Mouse (Mus musculus): ENCODE data around the gene Scamp4. TPM values are rescaled to one million over a fixed set of nuclear protein-coding genes. Genes with fewer than 3 reads are reported as not detected.
"Not testable (repeated sequence)": the region's sequence is repeated elsewhere in the genome, so short reads cannot be mapped to it uniquely, and the experiment has no call there.

Scamp4 gene
- polyA plus RNA-seq, 1 experiment from 2014 or later = 50.4 TPM

DNA sequence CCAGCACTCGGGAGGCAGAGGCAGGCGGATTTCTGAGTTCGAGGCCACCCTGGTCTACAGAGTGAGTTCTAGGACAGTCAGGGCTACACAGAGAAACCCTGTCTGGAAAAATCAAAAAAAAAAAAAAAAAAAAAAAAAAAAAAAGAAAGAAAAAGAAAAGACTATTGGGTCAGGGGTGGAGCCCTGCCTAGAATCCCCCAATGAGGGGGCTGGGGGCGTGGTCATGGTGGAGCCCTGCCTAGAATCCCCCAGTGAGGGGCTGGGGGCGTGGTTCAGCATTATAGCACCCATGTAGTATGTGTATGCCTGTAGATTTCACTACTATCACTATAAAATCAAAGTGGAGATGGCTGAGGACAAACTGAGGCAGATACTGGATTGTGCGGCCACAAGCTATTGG, 47.2 kb downstream of the Scamp4 start:
- DNase-seq (ENCODE audit: low spot score) = not testable (repeated sequence)

DNA sequence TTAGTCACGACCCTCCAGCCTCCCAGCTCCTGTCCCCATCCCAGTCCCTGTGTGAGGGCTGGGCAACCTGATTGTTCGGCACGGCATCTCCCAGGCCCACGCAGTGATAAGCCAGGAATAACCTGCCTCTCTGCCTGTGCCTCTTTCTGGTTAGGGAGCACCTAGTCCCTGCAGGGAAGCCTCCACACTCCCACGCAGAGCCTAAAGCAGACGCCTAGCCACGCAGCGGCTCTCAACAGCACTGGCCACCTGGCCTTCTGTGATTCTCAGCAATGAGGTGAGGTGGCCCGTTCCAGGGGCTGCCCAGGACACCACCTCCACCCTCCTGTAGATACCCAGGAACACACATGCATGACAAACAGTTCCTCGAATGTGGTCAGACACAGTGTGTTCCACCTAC, 47.7 kb downstream of the Scamp4 start:
- no peak for DNase-seq (ENCODE audit: low spot score)

- DNase-seq (ENCODE audit: low spot score) = no peak
These were observed 50.6 kb downstream of the Scamp4 start for GRCm38 (mm10) chr10:80653156-80653720.

DNA sequence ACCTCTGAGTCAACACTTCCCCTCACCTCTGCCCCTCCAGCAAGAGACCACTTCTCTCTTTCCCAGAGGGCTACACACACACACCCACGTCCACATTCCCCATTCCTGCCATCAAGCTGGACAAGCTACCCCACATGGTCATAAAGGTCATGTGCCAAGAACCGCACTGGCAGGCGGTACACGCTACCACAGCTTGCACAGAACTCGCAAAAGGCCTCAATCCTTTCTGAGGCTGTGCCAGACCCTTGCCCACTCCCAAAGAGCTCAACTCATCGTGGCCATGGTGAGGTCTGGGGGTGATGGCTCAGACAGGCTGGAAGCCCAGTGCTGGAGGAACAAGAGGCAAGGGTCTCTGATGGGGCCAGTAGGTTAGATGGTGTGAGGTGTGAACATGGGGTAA, 52.2 kb downstream of the Scamp4 start:
- no peak for DNase-seq (ENCODE audit: low spot score)

DNA sequence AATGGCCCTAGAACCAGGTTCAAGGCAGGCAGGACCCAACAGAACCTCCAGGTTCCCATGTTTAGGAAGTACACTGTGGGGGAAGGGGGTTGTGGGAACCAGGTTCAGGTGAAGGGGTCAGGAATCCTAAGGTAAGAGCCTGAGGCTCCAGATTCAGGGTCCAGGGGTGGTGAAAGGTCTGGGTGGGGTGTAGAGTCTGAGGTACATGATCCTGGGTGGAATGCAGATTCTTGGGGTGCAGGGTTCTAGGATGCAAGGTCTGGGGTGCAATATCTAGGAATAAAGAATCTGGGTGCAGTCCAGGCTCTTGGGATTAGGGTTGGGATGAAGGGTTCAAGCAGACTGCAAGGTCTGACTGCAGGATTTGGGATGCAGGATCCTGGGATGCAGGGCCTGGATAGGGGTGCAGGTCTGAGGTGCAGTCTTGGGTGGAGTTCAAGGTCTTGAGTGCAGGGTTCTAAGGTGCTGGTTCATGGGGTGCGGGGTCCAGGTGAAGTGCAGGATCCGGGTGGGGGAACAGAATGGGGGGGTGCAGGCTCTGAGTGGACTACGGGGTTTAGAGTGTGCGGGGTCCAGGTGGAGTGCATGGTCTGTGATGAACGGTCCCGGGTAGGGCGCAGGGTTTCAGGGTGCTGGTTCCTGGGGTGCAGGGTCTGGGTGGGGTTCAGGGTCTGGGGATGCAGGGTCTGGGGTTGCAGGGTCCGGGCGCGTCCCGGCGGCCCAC, 52.9 kb downstream of the Scamp4 start:
- DNase-seq (ENCODE audit: low spot score) = no peak

- DNase-seq (ENCODE audit: low spot score) = peak; percentile 94
These were observed 53.6 kb downstream of the Scamp4 start for GRCm38 (mm10) chr10:80656130-80656862.

- no peak for DNase-seq (ENCODE audit: low spot score)
These were observed 54.4 kb downstream of the Scamp4 start, which contains the start of gene Btbd2 for GRCm38 (mm10) chr10:80656863-80657623. Btbd2 (minus strand) TSS chr10:80657071.

DNA sequence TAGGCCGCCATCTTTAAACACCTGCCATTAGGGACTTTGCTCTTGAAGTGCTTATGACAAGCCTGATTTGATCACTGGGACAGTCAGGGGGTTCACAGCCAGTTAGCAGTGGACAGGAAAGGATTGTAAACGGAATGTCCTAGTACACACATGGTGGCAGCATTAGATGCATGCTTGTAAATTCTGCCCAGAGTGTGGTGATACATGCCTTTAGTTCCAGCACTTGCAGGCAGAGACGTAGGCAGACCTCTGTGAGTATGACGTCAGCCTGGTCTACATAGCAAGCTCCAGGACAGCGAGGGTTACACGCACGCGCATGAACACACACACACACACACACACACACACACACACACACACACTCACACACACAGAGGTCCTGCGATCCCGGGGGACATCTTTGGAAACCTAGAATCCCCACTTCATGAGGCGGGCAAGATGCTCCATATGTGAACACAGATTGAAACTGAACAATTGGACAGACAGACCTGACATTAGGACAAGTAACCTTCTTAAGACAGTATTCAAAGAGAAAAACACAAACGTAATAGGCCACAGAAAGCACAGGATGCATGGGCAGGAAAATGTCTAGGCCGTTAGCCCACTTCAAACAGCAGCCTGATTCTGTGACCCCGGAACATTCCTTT, 55.6 kb downstream of the Scamp4 start:
- DNase-seq (ENCODE audit: low spot score) = peak; percentile 52

GRCm38 (mm10) chr10:80658841-80659202, 56.1 kb downstream of the Scamp4 start:
- peak; percentile 60 for DNase-seq (ENCODE audit: low spot score)

GRCm38 (mm10) chr10:80659213-80659612, 56.5 kb downstream of the Scamp4 start:
- peak; percentile 72 for DNase-seq (ENCODE audit: low spot score)

DNA sequence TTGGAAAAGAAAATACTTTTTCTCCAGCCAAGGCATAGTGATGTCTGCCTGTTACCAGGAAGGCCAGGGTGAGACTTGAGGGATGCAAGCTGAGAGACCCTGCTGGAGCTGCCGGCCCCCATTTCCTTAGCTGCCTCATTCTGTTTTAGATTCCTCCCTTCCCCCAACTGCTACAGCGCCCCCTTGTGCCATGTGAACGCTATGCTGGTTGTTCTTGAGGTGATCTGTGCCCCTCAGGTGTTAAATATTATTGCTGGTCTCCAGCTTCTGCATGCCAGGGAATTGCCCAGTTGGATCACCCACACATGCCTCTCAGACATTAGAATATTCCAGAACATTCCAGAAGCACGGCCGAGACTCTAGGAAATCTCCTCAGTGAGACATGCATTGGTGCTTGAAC, 58.5 kb downstream of the Scamp4 start:
- peak; percentile 83 for DNase-seq (ENCODE audit: low spot score)

DNA sequence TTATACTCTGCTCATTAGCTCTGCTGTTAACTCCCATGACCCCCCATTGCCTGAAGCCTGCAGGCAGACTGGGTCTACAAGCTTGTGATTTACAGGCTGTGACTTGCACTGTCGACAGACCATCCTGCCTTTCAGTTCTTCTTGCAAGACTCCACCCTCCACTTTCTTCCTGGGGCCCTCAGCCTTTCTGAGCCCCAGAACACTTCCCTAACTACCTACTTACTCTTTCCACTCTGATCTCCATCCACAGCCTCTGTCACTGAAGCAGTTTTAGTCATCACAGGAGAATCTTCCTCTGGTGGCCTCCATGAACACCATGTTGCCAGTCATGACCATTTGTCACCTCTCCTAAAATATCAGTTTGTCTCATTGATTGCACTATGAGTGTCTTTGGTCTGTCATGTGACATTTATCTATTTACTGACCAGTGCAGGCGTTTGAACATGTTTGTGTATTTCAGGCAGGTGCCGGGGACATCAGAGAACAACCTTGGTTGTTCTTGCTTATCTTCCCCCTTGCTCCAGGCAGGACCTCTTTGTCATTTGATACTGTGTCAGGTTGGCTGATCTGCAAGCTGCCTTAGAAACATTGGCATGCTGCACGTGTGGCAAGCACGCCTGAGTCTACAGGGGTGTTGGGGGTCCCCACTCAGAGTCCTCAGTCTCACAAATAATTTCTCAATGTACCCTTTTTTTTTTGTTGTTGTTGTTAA, 61.0 kb downstream of the Scamp4 start:
- DNase-seq (ENCODE audit: low spot score) = peak; percentile 30

DNA sequence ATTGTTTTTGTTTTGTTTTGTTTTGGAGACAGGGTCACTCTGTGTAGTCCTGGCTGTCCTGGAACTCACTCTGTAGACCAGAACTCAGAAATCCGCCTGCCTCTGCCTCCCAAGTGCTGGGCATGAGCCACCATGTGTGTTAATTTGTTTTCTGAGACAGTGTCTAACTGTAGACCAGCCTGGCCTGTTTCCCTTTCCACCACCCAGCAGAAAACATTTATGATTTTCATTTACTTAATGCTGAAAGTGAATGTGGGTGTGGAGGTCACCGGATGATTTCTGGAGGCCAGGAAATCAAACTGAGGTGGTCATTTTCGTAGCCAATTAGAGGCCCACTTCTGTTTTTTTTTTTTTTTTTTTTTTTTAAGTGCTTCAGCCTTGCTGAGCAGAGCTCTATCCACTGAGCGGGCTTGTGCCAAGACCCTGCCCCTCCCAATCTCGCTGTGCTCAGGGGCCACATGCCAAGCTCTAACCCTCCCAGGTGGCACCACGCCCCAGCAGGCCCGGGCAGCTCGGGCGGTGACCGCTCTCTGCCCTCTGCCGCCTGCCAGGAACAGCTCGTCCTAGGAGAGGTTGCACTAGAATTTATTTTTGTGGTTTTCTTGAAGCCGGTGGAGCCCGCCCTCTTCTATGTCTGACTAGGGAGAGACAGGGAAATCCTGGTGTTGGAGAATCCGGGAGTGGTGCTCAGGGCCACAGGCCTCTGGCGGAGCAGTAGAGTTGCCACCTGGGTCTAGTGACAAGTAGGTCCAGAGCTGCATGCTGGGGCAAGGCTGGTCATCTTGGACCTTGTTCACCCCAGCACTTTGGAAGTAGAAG, 61.7 kb downstream of the Scamp4 start:
- no peak for DNase-seq (ENCODE audit: low spot score)

DNA sequence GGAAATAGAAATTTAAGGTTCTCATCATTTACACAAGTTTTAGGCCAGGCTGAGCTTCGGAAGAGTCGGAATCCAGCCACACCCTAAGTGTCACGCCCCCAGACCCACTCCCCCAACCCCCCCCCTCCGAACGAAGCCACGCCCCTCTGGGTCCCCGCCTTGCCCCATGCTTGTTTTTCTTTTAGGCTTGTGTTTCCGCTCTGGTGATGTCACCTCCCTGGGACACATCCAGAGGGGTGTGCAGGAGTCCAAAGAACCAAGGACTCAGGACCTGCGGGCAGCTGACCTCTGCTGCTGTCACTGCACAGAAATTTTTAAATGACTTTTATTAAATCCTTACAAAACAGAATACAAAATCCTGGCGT, 62.3 kb downstream of the Scamp4 start:
- no peak for DNase-seq (ENCODE audit: low spot score)

Small RNAs within 50 kb of the gene (microRNA-seq; reads per million reads assigned to microRNA genes)
- not detected for gene Mir6912 (ENCODE audit: borderline number of aligned reads)

Other genes starting within 250 kb of the Scamp4 start
- 0.17 and 0.21 TPM in 2 replicates for gene Plk5, start 246.4 kb upstream of the Scamp4 start, polyA plus RNA-seq (2015; fragmentation: Nextera tagmentation; extraction: Ambion mirVana)
- gene Mex3d, start 215.2 kb upstream of the Scamp4 start, polyA plus RNA-seq (2015; fragmentation: Nextera tagmentation; extraction: Ambion mirVana) = 3.2 and 4.7 TPM in 2 replicates
- gene Mbd3, start 203.3 kb upstream of the Scamp4 start, polyA plus RNA-seq (2015; fragmentation: Nextera tagmentation; extraction: Ambion mirVana) = 151 and 166 TPM in 2 replicates
- 635 and 689 TPM in 2 replicates for gene Uqcr11, start 196.0 kb upstream of the Scamp4 start, polyA plus RNA-seq (2015; fragmentation: Nextera tagmentation; extraction: Ambion mirVana)
- gene Tcf3, start 169.2 kb upstream of the Scamp4 start, polyA plus RNA-seq (2015; fragmentation: Nextera tagmentation; extraction: Ambion mirVana) = 89.7 and 96.8 TPM in 2 replicates
- not detected in 2 replicates for gene Onecut3, start 108.0 kb upstream of the Scamp4 start, polyA plus RNA-seq (2015; fragmentation: Nextera tagmentation; extraction: Ambion mirVana)
- gene Atp8b3, start 63.7 kb upstream of the Scamp4 start, polyA plus RNA-seq (2015; fragmentation: Nextera tagmentation; extraction: Ambion mirVana) = not detected in 2 replicates
- gene Rexo1, start 41.3 kb upstream of the Scamp4 start, polyA plus RNA-seq (2015; fragmentation: Nextera tagmentation; extraction: Ambion mirVana) = 24.1 and 25.5 TPM in 2 replicates
- 7.7 and 9.5 TPM in 2 replicates for gene Klf16, start 25.6 kb upstream of the Scamp4 start, polyA plus RNA-seq (2015; fragmentation: Nextera tagmentation; extraction: Ambion mirVana)
- 103 and 118 TPM in 2 replicates for gene Abhd17a, start 12.5 kb upstream of the Scamp4 start, polyA plus RNA-seq (2015; fragmentation: Nextera tagmentation; extraction: Ambion mirVana)
- gene Adat3, start within 50 bp of the Scamp4 start, polyA plus RNA-seq (2015; fragmentation: Nextera tagmentation; extraction: Ambion mirVana) = 6.9 and 10.2 TPM in 2 replicates
- gene Gm49322, start 3.1 kb downstream of the Scamp4 start, polyA plus RNA-seq (2015; fragmentation: Nextera tagmentation; extraction: Ambion mirVana) = 2.8 and 4.2 TPM in 2 replicates
- gene Csnk1g2, start 20.0 kb downstream of the Scamp4 start, polyA plus RNA-seq (2015; fragmentation: Nextera tagmentation; extraction: Ambion mirVana) = 153 and 160 TPM in 2 replicates
- 31.6 and 31.9 TPM in 2 replicates for gene Btbd2, start 54.2 kb downstream of the Scamp4 start, polyA plus RNA-seq (2015; fragmentation: Nextera tagmentation; extraction: Ambion mirVana)
- gene Mknk2, start 75.2 kb downstream of the Scamp4 start, polyA plus RNA-seq (2015; fragmentation: Nextera tagmentation; extraction: Ambion mirVana) = 119 and 125 TPM in 2 replicates
- gene Mob3a, start 99.1 kb downstream of the Scamp4 start, polyA plus RNA-seq (2015; fragmentation: Nextera tagmentation; extraction: Ambion mirVana) = 107 and 114 TPM in 2 replicates
- 17.8 and 20.1 TPM in 2 replicates for gene Izumo4, start 99.3 kb downstream of the Scamp4 start, polyA plus RNA-seq (2015; fragmentation: Nextera tagmentation; extraction: Ambion mirVana)
- gene Ap3d1, start 139.4 kb downstream of the Scamp4 start, polyA plus RNA-seq (2015; fragmentation: Nextera tagmentation; extraction: Ambion mirVana) = 48.0 and 54.8 TPM in 2 replicates
- 10.5 and 15.0 TPM in 2 replicates for gene Dot1l, start 152.3 kb downstream of the Scamp4 start, polyA plus RNA-seq (2015; fragmentation: Nextera tagmentation; extraction: Ambion mirVana)
- 62.7 and 80.3 TPM in 2 replicates for gene Sf3a2, start 195.3 kb downstream of the Scamp4 start, polyA plus RNA-seq (2015; fragmentation: Nextera tagmentation; extraction: Ambion mirVana)
- gene Plekhj1, start 195.8 kb downstream of the Scamp4 start, polyA plus RNA-seq (2015; fragmentation: Nextera tagmentation; extraction: Ambion mirVana) = 137 and 140 TPM in 2 replicates
- 0.08 TPM in 2 replicates for gene Amh, start 202.4 kb downstream of the Scamp4 start, polyA plus RNA-seq (2015; fragmentation: Nextera tagmentation; extraction: Ambion mirVana)
- 0.15 and 0.29 TPM in 2 replicates for gene Jsrp1, start 210.6 kb downstream of the Scamp4 start, polyA plus RNA-seq (2015; fragmentation: Nextera tagmentation; extraction: Ambion mirVana)
- 2,037 and 2,048 TPM in 2 replicates for gene Oaz1, start 223.8 kb downstream of the Scamp4 start, polyA plus RNA-seq (2015; fragmentation: Nextera tagmentation; extraction: Ambion mirVana)
- 0.06 and 0.18 TPM in 2 replicates for gene Lingo3, start 241.2 kb downstream of the Scamp4 start, polyA plus RNA-seq (2015; fragmentation: Nextera tagmentation; extraction: Ambion mirVana)

All from thymus, postnatal 0 days (tissue).